Mouse (Mus musculus): ENCODE measurements around the gene Wiz. TPM values are rescaled to one million over a fixed set of nuclear protein-coding genes. Genes with fewer than 3 reads are reported as not detected.

The Wiz gene
- 16.2 and 17.6 TPM in 2 replicates for polyA plus RNA-seq (2014; fragmentation: Nextera tagmentation; extraction: Ambion mirVana)

GRCm38 (mm10) chr17:32389101-32389659 lies at the start of gene Wiz:
TSS of gene Wiz (minus strand) at chr17:32389439.
- peak; percentile 84 for ATAC-seq (replicated peaks; ENCODE audit: insufficient number of reproducible peaks, low FRiP score, low TSS enrichment)
- Histone ChIP-seq H3K36me3 (ENCODE audit: control insufficient read depth, insufficient read depth, low read length) (no peaks in the 10 kb centered on the region), H3K27me3 (ENCODE audit: control insufficient read depth, insufficient read depth, low read length) (peaks cover 23% of the 10 kb centered on the region), H3K4me3 (ENCODE audit: low read depth, low read length) (peak within 1 kb of the TSS; percentile 72), H3K9ac (ENCODE audit: low read depth, low read length) (peak within 1 kb of the TSS; percentile 82), H3K27ac (ENCODE audit: low read depth, low read length) (peak within 1 kb of the TSS; percentile 79), H3K9me3 (replicated peaks; ENCODE audit: control insufficient read depth, low read length) (no peaks in the 10 kb centered on the region), H3K4me1 (ENCODE audit: control insufficient read depth, insufficient read depth, low read length) (peaks cover 9% of the 10 kb centered on the region; the same call in 1 of the 2 replicates), H3K4me2 (peak within 1 kb of the TSS; percentile 97)
- whole genome bisulfite sequencing (ENCODE audit: insufficient replicate concordance) = 2% methylated on average over 31 of the region's 44 CpGs

- 0 out of 2 replicates have a peak, but pooled peaks cover 2% of the 10 kb centered on the region for H3K27me3 ChIP-seq (ENCODE audit: control insufficient read depth, insufficient read depth, low read length)
- H3K36me3 ChIP-seq (ENCODE audit: control insufficient read depth, insufficient read depth, low read length) = no peaks in the 10 kb centered on the region
- WGBS (ENCODE audit: insufficient replicate concordance) = 88% methylated on average over 4 of the region's 4 CpGs
- H3K9ac ChIP-seq (ENCODE audit: low read depth, low read length) = no peak overlapping the region
- no peaks in the 10 kb centered on the region for H3K4me1 ChIP-seq (ENCODE audit: control insufficient read depth, insufficient read depth, low read length)
- ATAC-seq (replicated peaks; ENCODE audit: insufficient number of reproducible peaks, low FRiP score, low TSS enrichment) = no peak
- H3K4me2 ChIP-seq = no peak overlapping the region
- H3K4me3 ChIP-seq (ENCODE audit: low read depth, low read length) = no peak overlapping the region
- H3K27ac ChIP-seq (ENCODE audit: low read depth, low read length) = no peak overlapping the region
- no peaks in the 10 kb centered on the region for H3K9me3 ChIP-seq (replicated peaks; ENCODE audit: control insufficient read depth, low read length)
These were observed 47.9 kb upstream of the Wiz start for GRCm38 (mm10) chr17:32437106-32437505.

- Histone ChIP-seq H3K4me1 (ENCODE audit: control insufficient read depth, insufficient read depth, low read length) (no peaks in the 10 kb centered on the region), H3K4me2 (no peak overlapping the region), H3K9ac (ENCODE audit: low read depth, low read length) (no peak overlapping the region), H3K36me3 (ENCODE audit: control insufficient read depth, insufficient read depth, low read length) (no peaks in the 10 kb centered on the region), H3K27me3 (ENCODE audit: control insufficient read depth, insufficient read depth, low read length) (0 out of 2 replicates have a peak, but pooled peaks cover 2% of the 10 kb centered on the region), H3K4me3 (ENCODE audit: low read depth, low read length) (no peak overlapping the region), H3K9me3 (replicated peaks; ENCODE audit: control insufficient read depth, low read length) (no peaks in the 10 kb centered on the region), H3K27ac (ENCODE audit: low read depth, low read length) (no peak overlapping the region)
- WGBS (ENCODE audit: insufficient replicate concordance) = 63% methylated on average over 5 of the region's 5 CpGs
- no peak for ATAC-seq (replicated peaks; ENCODE audit: insufficient number of reproducible peaks, low FRiP score, low TSS enrichment)
These were observed 45.9 kb upstream of the Wiz start for GRCm38 (mm10) chr17:32435151-32435550.

DNA sequence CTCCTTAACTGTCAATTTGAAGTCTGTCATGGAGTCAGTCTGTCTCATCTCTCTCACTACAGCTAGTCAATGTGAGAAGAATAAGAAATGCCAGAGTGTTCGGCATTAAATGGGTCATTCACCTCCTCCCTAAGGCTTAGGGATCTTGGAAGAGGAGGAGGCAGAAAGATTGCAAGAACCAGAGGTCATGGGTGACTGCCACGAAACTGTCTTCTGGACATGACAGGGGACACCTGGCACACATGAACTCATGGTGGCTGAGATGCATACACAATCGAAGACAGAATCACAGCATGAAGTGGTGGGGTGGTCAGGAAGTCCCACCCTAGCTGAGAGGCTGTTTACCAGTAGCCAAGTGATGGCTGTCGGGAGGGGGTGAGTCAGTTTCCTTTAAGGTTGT lies 45.1 kb upstream of the Wiz start:
- ATAC-seq (replicated peaks; ENCODE audit: insufficient number of reproducible peaks, low FRiP score, low TSS enrichment) = no peak
- H3K9ac ChIP-seq (ENCODE audit: low read depth, low read length) = no peak overlapping the region
- 49% methylated on average over 4 of the region's 4 CpGs for WGBS (ENCODE audit: insufficient replicate concordance)
- no peaks in the 10 kb centered on the region for H3K36me3 ChIP-seq (ENCODE audit: control insufficient read depth, insufficient read depth, low read length)
- 0 out of 2 replicates have a peak, but pooled peaks cover under 1% of the 10 kb centered on the region for H3K27me3 ChIP-seq (ENCODE audit: control insufficient read depth, insufficient read depth, low read length)
- no peak overlapping the region for H3K4me3 ChIP-seq (ENCODE audit: low read depth, low read length)
- H3K4me1 ChIP-seq (ENCODE audit: control insufficient read depth, insufficient read depth, low read length) = no peaks in the 10 kb centered on the region
- no peak overlapping the region for H3K27ac ChIP-seq (ENCODE audit: low read depth, low read length)
- H3K4me2 ChIP-seq = no peak overlapping the region
- H3K9me3 ChIP-seq (replicated peaks; ENCODE audit: control insufficient read depth, low read length) = no peaks in the 10 kb centered on the region

DNA sequence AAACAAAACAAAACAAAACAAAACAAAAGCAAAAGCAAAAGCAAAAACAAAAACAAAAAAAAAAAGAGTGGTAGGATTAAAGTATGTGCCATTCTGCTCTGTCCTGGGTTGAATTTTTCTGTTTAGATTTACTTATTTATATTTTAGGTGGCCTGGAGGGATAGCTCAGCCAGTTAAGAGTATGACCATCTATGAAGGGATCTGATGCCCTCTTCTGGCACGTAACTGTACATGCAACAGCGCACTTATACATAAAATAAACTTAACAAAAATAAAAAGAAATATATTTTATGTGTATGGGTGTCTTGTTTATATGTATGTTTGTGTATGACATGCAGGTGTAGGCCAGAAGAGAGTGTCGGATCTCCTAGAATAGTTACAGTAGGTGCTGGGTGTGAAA lies 42.7 kb upstream of the Wiz start:
- H3K27ac ChIP-seq (ENCODE audit: low read depth, low read length) = no peak overlapping the region
- H3K4me3 ChIP-seq (ENCODE audit: low read depth, low read length) = no peak overlapping the region
- H3K36me3 ChIP-seq (ENCODE audit: control insufficient read depth, insufficient read depth, low read length) = no peaks in the 10 kb centered on the region
- 50% methylated on average over 3 of the region's 3 CpGs for WGBS (ENCODE audit: insufficient replicate concordance)
- H3K9ac ChIP-seq (ENCODE audit: low read depth, low read length) = no peak overlapping the region
- H3K9me3 ChIP-seq (replicated peaks; ENCODE audit: control insufficient read depth, low read length) = no peaks in the 10 kb centered on the region
- H3K27me3 ChIP-seq (ENCODE audit: control insufficient read depth, insufficient read depth, low read length) = no peaks in the 10 kb centered on the region
- ATAC-seq (replicated peaks; ENCODE audit: insufficient number of reproducible peaks, low FRiP score, low TSS enrichment) = no peak
- no peaks in the 10 kb centered on the region for H3K4me1 ChIP-seq (ENCODE audit: control insufficient read depth, insufficient read depth, low read length)
- H3K4me2 ChIP-seq = no peak overlapping the region

DNA sequence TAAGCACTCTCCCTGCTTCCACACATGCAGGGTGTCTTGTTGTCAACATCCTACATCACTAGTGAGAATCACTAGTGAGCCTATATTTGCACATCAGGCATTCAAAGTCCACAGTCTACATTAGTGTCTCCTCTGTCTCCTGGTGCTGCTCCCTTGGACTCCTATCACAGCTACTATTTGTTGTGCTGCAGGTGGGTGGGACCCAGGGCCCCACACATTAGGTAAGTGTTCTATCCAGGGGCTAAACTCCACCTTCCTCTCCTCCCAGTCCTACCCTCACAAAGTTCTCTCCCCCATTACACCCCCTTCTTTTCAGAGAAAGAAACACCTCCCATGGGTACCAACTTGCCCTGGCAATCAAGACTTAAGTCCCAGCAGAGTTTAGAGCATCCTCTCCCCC lies 37.4 kb upstream of the Wiz start:
- Histone ChIP-seq H3K9me3 (replicated peaks; ENCODE audit: control insufficient read depth, low read length) (no peaks in the 10 kb centered on the region), H3K9ac (ENCODE audit: low read depth, low read length) (no peak overlapping the region), H3K36me3 (ENCODE audit: control insufficient read depth, insufficient read depth, low read length) (no peaks in the 10 kb centered on the region), H3K27ac (ENCODE audit: low read depth, low read length) (no peak overlapping the region), H3K4me3 (ENCODE audit: low read depth, low read length) (no peak overlapping the region), H3K27me3 (ENCODE audit: control insufficient read depth, insufficient read depth, low read length) (no peaks in the 10 kb centered on the region), H3K4me1 (ENCODE audit: control insufficient read depth, insufficient read depth, low read length) (no peaks in the 10 kb centered on the region), H3K4me2 (no peak overlapping the region)
- ATAC-seq (replicated peaks; ENCODE audit: insufficient number of reproducible peaks, low FRiP score, low TSS enrichment) = no peak

GRCm38 (mm10) chr17:32424034-32424433 lies 34.8 kb upstream of the Wiz start, which contains the start of gene Pglyrp2:
TSS of gene Pglyrp2 (minus strand) at chr17:32424167.
- H3K27me3 ChIP-seq (ENCODE audit: control insufficient read depth, insufficient read depth, low read length) = no peaks in the 10 kb centered on the region
- no peaks in the 10 kb centered on the region for H3K9me3 ChIP-seq (replicated peaks; ENCODE audit: control insufficient read depth, low read length)
- H3K4me2 ChIP-seq = no peak within 1 kb of the TSS
- no peaks in the 10 kb centered on the region for H3K4me1 ChIP-seq (ENCODE audit: control insufficient read depth, insufficient read depth, low read length)
- no peak within 1 kb of the TSS for H3K4me3 ChIP-seq (ENCODE audit: low read depth, low read length)
- H3K27ac ChIP-seq (ENCODE audit: low read depth, low read length) = no peak within 1 kb of the TSS
- ATAC-seq (replicated peaks; ENCODE audit: insufficient number of reproducible peaks, low FRiP score, low TSS enrichment) = no peak
- no peak within 1 kb of the TSS for H3K9ac ChIP-seq (ENCODE audit: low read depth, low read length)
- WGBS (ENCODE audit: insufficient replicate concordance) = 80% methylated on average over 2 of the region's 2 CpGs
- H3K36me3 ChIP-seq (ENCODE audit: control insufficient read depth, insufficient read depth, low read length) = no peaks in the 10 kb centered on the region

- 74% methylated on average over 8 of the region's 8 CpGs for WGBS (ENCODE audit: insufficient replicate concordance)
- Histone ChIP-seq H3K4me2 (no peak overlapping the region), H3K9me3 (replicated peaks; ENCODE audit: control insufficient read depth, low read length) (no peaks in the 10 kb centered on the region), H3K27ac (ENCODE audit: low read depth, low read length) (no peak overlapping the region), H3K4me1 (ENCODE audit: control insufficient read depth, insufficient read depth, low read length) (no peaks in the 10 kb centered on the region), H3K36me3 (ENCODE audit: control insufficient read depth, insufficient read depth, low read length) (no peaks in the 10 kb centered on the region), H3K9ac (ENCODE audit: low read depth, low read length) (no peak overlapping the region), H3K27me3 (ENCODE audit: control insufficient read depth, insufficient read depth, low read length) (peaks cover 10% of the 10 kb centered on the region), H3K4me3 (ENCODE audit: low read depth, low read length) (no peak overlapping the region)
- ATAC-seq (replicated peaks; ENCODE audit: insufficient number of reproducible peaks, low FRiP score, low TSS enrichment) = no peak
These were observed 31.5 kb upstream of the Wiz start for GRCm38 (mm10) chr17:32420781-32421180.

GRCm38 (mm10) chr17:32419989-32420388 lies 30.8 kb upstream of the Wiz start:
- Histone ChIP-seq H3K36me3 (ENCODE audit: control insufficient read depth, insufficient read depth, low read length) (no peaks in the 10 kb centered on the region), H3K27me3 (ENCODE audit: control insufficient read depth, insufficient read depth, low read length) (peaks cover 18% of the 10 kb centered on the region), H3K9me3 (replicated peaks; ENCODE audit: control insufficient read depth, low read length) (no peaks in the 10 kb centered on the region), H3K4me2 (no peak overlapping the region), H3K4me3 (ENCODE audit: low read depth, low read length) (no peak overlapping the region), H3K9ac (ENCODE audit: low read depth, low read length) (no peak overlapping the region), H3K4me1 (ENCODE audit: control insufficient read depth, insufficient read depth, low read length) (no peaks in the 10 kb centered on the region), H3K27ac (ENCODE audit: low read depth, low read length) (no peak overlapping the region)
- no peak for ATAC-seq (replicated peaks; ENCODE audit: insufficient number of reproducible peaks, low FRiP score, low TSS enrichment)
- WGBS (ENCODE audit: insufficient replicate concordance) = 63% methylated on average over 2 of the region's 2 CpGs

All from heart, embryonic 11.5 days (tissue).